16 mouse cellular contexts compared by ENCODE assay signal in genomic region chr11:118874022-118874421, GRCm38 (mm10). TPM values are rescaled to one million over a fixed set of nuclear protein-coding genes. Genes with fewer than 3 reads are reported as not detected.
A peak's percentile ranks its signal among the peaks of the same experiment; 100 is the strongest.
DNase-seq lines count a peak whose midpoint lies in the region; ATAC-seq and TF ChIP-seq lines count a peak whose summit lies in the region.
"Had no signal": no experiment of that assay in that cellular context is flagged by ENCODE, and none has a peak within 500 bp of the region (broad histone marks: within the 10 kb centered on the region; RNA-seq: fewer than 3 reads in every experiment).

No protein-coding gene starts in this region.

- H3K4me1 ChIP-seq in forebrain, embryonic 12.5 days, result peaks cover 31% of the 10 kb centered on the region
- peaks cover 23% of the 10 kb centered on the region for H3K4me1 ChIP-seq in forebrain, embryonic 16.5 days (replicated peaks; ENCODE audit: control insufficient read depth, insufficient read depth, low read length)
- peaks cover 33% of the 10 kb centered on the region for H3K4me1 ChIP-seq in hindbrain, embryonic 14.5 days (replicated peaks; ENCODE audit: control insufficient read depth, insufficient read depth, low read length)
- H3K4me1 ChIP-seq in midbrain, embryonic 15.5 days, result peaks cover 34% of the 10 kb centered on the region
- no peaks in the 10 kb centered on the region for H3K4me1 ChIP-seq in kidney, adult 2 months (ENCODE audit: control insufficient read depth, insufficient read depth, low read length)
- H3K4me1 ChIP-seq in lung, postnatal 0 days (ENCODE audit: insufficient read depth, low read depth, low read length), result no peaks in the 10 kb centered on the region
- H3K4me1 ChIP-seq: megakaryocyte, embryonic 14.5 days had no signal

- TF ChIP-seq EP300 in lung, postnatal 0 days (IDR thresholded peaks at IDR 0.05), result no peak

- DNase-seq in MN1 (ENCODE audit: low spot score), result peak; percentile 41
- no peak for DNase-seq in hindbrain, embryonic 14.5 days (ENCODE audit: low spot score)
- no peak for DNase-seq in frontal cortex, postnatal 10 days (ENCODE audit: low spot score in 2 of 2)
- DNase-seq in kidney, adult 2 months, result no peak
- DNase-seq in lung, postnatal 0 days (ENCODE audit: low spot score), result no peak
- DNase-seq: B cell, adult 2 months; gastrocnemius, postnatal 25 days; right cerebral cortex, adult 18-20 months; thymus, postnatal 25 days had no signal

- TF ChIP-seq POLR2A in kidney, adult 2 months (IDR thresholded peaks at IDR 0.05; ENCODE audit: low read depth, low read length), result no peak

- no peak overlapping the region for H3K4me3 ChIP-seq in forebrain, embryonic 12.5 days (replicated peaks)
- H3K4me3 ChIP-seq in forebrain, embryonic 16.5 days (replicated peaks; ENCODE audit: low read length), result no peak overlapping the region
- no peak overlapping the region for H3K4me3 ChIP-seq in hindbrain, embryonic 14.5 days (replicated peaks; ENCODE audit: low read length)
- no peak overlapping the region for H3K4me3 ChIP-seq in midbrain, embryonic 15.5 days
- no peak overlapping the region for H3K4me3 ChIP-seq in kidney, adult 2 months (ENCODE audit: insufficient read depth, low read depth, low read length)
- H3K4me3 ChIP-seq in lung, postnatal 0 days (ENCODE audit: low read depth, low read length), result no peak overlapping the region
- H3K4me3 ChIP-seq: embryonic facial prominence, embryonic 15.5 days; megakaryocyte, embryonic 14.5 days had no signal

- no peaks in the 10 kb centered on the region for H3K36me3 ChIP-seq in forebrain, embryonic 12.5 days (replicated peaks)
- H3K36me3 ChIP-seq in forebrain, embryonic 16.5 days (ENCODE audit: control insufficient read depth, insufficient read depth), result no peaks in the 10 kb centered on the region
- no peaks in the 10 kb centered on the region for H3K36me3 ChIP-seq in hindbrain, embryonic 14.5 days (replicated peaks; ENCODE audit: control insufficient read depth, insufficient read depth)
- no peaks in the 10 kb centered on the region for H3K36me3 ChIP-seq in midbrain, embryonic 15.5 days (replicated peaks)
- H3K36me3 ChIP-seq in kidney, adult 2 months (ENCODE audit: control insufficient read depth, insufficient read depth, low read length), result no peaks in the 10 kb centered on the region
- H3K36me3 ChIP-seq in lung, postnatal 0 days (ENCODE audit: insufficient read depth, low read length), result no peaks in the 10 kb centered on the region
- H3K36me3 ChIP-seq: embryonic facial prominence, embryonic 15.5 days had no signal

- WGBS in forebrain, embryonic 12.5 days, result 54% methylated on average over 11 of the region's 11 CpGs
- WGBS in forebrain, embryonic 16.5 days, result 54% methylated on average over 11 of the region's 11 CpGs
- WGBS in hindbrain, embryonic 14.5 days, result 55% methylated on average over 11 of the region's 11 CpGs
- 37% methylated on average over 11 of the region's 11 CpGs for WGBS in midbrain, embryonic 15.5 days
- WGBS in kidney, adult 2 months, result 42% methylated on average over 11 of the region's 11 CpGs
- WGBS in lung, postnatal 0 days, result 54% methylated on average over 11 of the region's 11 CpGs

- peak overlapping the region; percentile 47 for H3K27ac ChIP-seq in forebrain, embryonic 12.5 days
- H3K27ac ChIP-seq in forebrain, embryonic 16.5 days (ENCODE audit: low read length), result no peak overlapping the region
- peak overlapping the region; percentile 80 for H3K27ac ChIP-seq in hindbrain, embryonic 14.5 days
- H3K27ac ChIP-seq in midbrain, embryonic 15.5 days, result peak overlapping the region; percentile 68
- no peak overlapping the region for H3K27ac ChIP-seq in kidney, adult 2 months (ENCODE audit: insufficient read depth, low read depth, low read length)
- H3K27ac ChIP-seq in lung, postnatal 0 days (ENCODE audit: low read length), result no peak overlapping the region
- H3K27ac ChIP-seq: embryonic facial prominence, embryonic 15.5 days; stomach, postnatal 0 days had no signal

- no peak for ATAC-seq in forebrain, embryonic 12.5 days (ENCODE audit: low FRiP score)
- no peak for ATAC-seq in forebrain, embryonic 16.5 days
- no peak for ATAC-seq in hindbrain, embryonic 14.5 days (ENCODE audit: low FRiP score)
- no peak for ATAC-seq in midbrain, embryonic 15.5 days (replicated peaks)
- no peak for ATAC-seq in lung, postnatal 0 days

- TF ChIP-seq CTCF in kidney, adult 2 months (conservative IDR thresholded peaks at IDR 0.05; ENCODE audit: insufficient read depth, insufficient read length, low read depth, low read length), result no peak
- no peak for TF ChIP-seq CTCF in lung, postnatal 0 days (IDR thresholded peaks at IDR 0.05)

- no peaks in the 10 kb centered on the region for H3K9me3 ChIP-seq in forebrain, embryonic 12.5 days
- H3K9me3 ChIP-seq in forebrain, embryonic 16.5 days (ENCODE audit: control insufficient read depth, low read length), result no peaks in the 10 kb centered on the region
- no peaks in the 10 kb centered on the region for H3K9me3 ChIP-seq in hindbrain, embryonic 14.5 days (ENCODE audit: control insufficient read depth, low read length)
- H3K9me3 ChIP-seq in midbrain, embryonic 15.5 days, result no peaks in the 10 kb centered on the region
- H3K9me3 ChIP-seq in lung, postnatal 0 days (ENCODE audit: low read length), result no peaks in the 10 kb centered on the region
- H3K9me3 ChIP-seq: embryonic facial prominence, embryonic 15.5 days had no signal

- H3K27me3 ChIP-seq in forebrain, embryonic 12.5 days, result no peaks in the 10 kb centered on the region; the same call in 1 of the 2 replicates
- no peaks in the 10 kb centered on the region for H3K27me3 ChIP-seq in forebrain, embryonic 16.5 days (replicated peaks; ENCODE audit: control insufficient read depth, insufficient read depth, low read length)
- H3K27me3 ChIP-seq in hindbrain, embryonic 14.5 days (ENCODE audit: control insufficient read depth, insufficient read depth, low read length), result no peaks in the 10 kb centered on the region
- no peaks in the 10 kb centered on the region for H3K27me3 ChIP-seq in midbrain, embryonic 15.5 days (replicated peaks)
- H3K27me3 ChIP-seq in kidney, adult 2 months (replicated peaks; ENCODE audit: control insufficient read depth, insufficient read depth, low read length), result no peaks in the 10 kb centered on the region
- H3K27me3 ChIP-seq in lung, postnatal 0 days (replicated peaks; ENCODE audit: insufficient read depth, low read length), result no peaks in the 10 kb centered on the region
- H3K27me3 ChIP-seq: embryonic facial prominence, embryonic 15.5 days had no signal

- no peak overlapping the region for H3K4me2 ChIP-seq in forebrain, embryonic 12.5 days
- no peak overlapping the region for H3K4me2 ChIP-seq in forebrain, embryonic 16.5 days (ENCODE audit: low read length)
- H3K4me2 ChIP-seq in hindbrain, embryonic 14.5 days (replicated peaks), result 0 out of 2 replicates have a peak overlapping the region, but pooled peaks have one; percentile 3
- H3K4me2 ChIP-seq in midbrain, embryonic 15.5 days, result no peak overlapping the region
- H3K4me2 ChIP-seq in lung, postnatal 0 days (replicated peaks; ENCODE audit: low read depth, low read length), result no peak overlapping the region
- H3K4me2 ChIP-seq: embryonic facial prominence, embryonic 15.5 days; liver, embryonic 11.5 days had no signal

- no peak overlapping the region for H3K9ac ChIP-seq in forebrain, embryonic 12.5 days
- no peak overlapping the region for H3K9ac ChIP-seq in forebrain, embryonic 16.5 days (replicated peaks; ENCODE audit: low read depth, low read length)
- no peak overlapping the region for H3K9ac ChIP-seq in hindbrain, embryonic 14.5 days
- no peak overlapping the region for H3K9ac ChIP-seq in midbrain, embryonic 15.5 days
- H3K9ac ChIP-seq in lung, postnatal 0 days (replicated peaks; ENCODE audit: low read depth), result no peak overlapping the region
- H3K9ac ChIP-seq: embryonic facial prominence, embryonic 15.5 days had no signal

RNA-seq across cellular contexts. Expression of gene Rbfox3, which starts 37.4 kb away (rescaled TPM):
- 17.0 and 19.6 TPM in 2 replicates for polyA plus RNA-seq in forebrain, embryonic 12.5 days (2016; fragmentation: Nextera tagmentation; extraction: Ambion mirVana)
- polyA plus RNA-seq in forebrain, embryonic 16.5 days (2015; fragmentation: Nextera tagmentation; extraction: Ambion mirVana), result 46.4 and 56.3 TPM in 2 replicates
- 64.7 and 69.3 TPM in 2 replicates for polyA plus RNA-seq in hindbrain, embryonic 14.5 days (2014; fragmentation: Nextera tagmentation; extraction: Ambion mirVana)
- 53.5 and 54.2 TPM in 2 replicates for polyA plus RNA-seq in midbrain, embryonic 15.5 days (2015; fragmentation: Nextera tagmentation; extraction: Ambion mirVana)
- polyA plus RNA-seq in kidney, adult 2 months (2012; rRNA removed), result 0.27 TPM in 2 replicates
- 0.97 and 1.1 TPM in 2 replicates for polyA plus RNA-seq in lung, postnatal 0 days (2015; fragmentation: Nextera tagmentation; extraction: Ambion mirVana)

Comparison
In these comparisons a context has a peak if more than half of its experiments do, and no peak if none do; other contexts are left out.
1. H3K27ac ChIP-seq: peak in forebrain, embryonic 12.5 days (single experiment), hindbrain, embryonic 14.5 days (single experiment) and midbrain, embryonic 15.5 days (single experiment); none in forebrain, embryonic 16.5 days (single experiment), kidney, adult 2 months (single experiment) and lung, postnatal 0 days (single experiment).